Mouse (Mus musculus) cerebellum, postnatal 10 days (tissue): ENCODE measurements at regions not wholly inside any gene's neighbourhood (a gene's known extent, or its start where the extent isn't known, plus 50 kb on each side); places are given as distances from the start of the nearest gene placed in this dataset.

Source experiments
- DNase-seq, 2 experiments: peaks; one replicate each; pipeline ENCODE4 v3.0.0; 2021; ENCODE audit warnings: mixed read lengths in 2 of 2

DNA sequence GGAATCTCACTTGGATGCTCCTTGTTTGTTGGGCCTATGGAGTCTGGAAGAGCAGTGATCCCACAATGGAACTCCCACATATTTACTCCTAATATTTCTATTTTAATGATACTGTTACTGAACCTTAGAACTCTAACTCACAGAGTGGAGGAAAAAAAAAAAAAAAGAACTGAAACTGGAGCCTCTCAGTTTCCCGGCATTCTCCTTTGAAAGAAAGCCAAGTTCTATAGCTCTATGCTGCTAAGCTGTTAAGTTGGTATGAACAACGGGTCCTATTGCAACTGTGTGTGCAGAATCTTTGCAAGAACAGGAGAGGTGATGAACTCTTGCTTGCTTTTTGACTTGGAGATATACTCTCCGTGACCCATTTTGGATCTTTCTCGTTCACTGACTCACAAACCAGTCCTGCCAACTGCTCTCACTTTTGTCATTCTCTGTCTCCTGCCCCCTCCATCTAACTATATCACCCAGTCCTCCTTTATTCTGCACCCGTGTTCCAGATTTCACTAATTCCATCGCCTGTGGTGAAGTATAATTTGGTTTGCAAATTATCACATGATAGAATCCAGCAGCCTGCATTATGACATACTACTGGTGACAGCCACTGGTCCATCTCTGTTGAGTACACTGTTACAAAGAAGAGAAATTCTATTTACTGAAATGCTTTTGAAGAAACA, 92.6 kb upstream of the Ctsc start:
- no peak for DNase-seq

- peak; percentile 43 to 66 for DNase-seq
Observed at GRCm38 (mm10) chr7:88187555-88187954, 90.3 kb upstream of the Ctsc start.

- DNase-seq = no peak
Observed at GRCm38 (mm10) chr7:88192771-88193170, 85.1 kb upstream of the Ctsc start.

- DNase-seq = no peak
Observed at GRCm38 (mm10) chr7:88199043-88199442, 78.8 kb upstream of the Ctsc start.

DNA sequence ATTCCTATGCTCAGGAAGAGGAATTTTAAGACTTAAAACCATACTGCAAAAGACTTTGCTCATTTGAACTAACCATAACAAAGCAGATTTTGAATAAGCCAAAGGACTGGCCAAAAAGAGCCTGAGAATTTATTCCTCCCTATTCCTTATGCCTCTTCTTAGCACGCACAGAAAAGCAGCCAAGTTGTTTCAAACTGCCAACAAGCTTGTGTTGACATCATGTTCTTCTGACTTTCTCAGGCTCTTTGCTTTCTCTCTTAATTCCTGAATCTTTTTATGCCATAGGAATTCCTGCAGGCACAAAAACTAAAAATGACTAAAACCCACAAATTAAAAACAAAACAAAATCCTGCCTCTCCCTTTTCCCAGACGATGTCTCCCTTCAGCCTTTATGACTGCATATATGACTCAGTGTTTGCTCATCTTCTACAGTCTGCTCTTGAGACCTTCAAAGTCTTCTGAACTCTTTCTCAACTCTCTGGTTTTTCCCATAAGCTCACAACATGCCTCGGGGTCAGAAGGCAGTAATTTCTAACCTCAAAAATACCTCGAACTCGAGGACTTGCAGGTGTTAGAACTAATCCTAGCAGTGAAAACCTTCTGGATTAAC, 77.9 kb upstream of the Ctsc start:
- no peak for DNase-seq

- DNase-seq = no peak
Observed at GRCm38 (mm10) chr7:88201658-88202364, 76.1 kb upstream of the Ctsc start.

DNA sequence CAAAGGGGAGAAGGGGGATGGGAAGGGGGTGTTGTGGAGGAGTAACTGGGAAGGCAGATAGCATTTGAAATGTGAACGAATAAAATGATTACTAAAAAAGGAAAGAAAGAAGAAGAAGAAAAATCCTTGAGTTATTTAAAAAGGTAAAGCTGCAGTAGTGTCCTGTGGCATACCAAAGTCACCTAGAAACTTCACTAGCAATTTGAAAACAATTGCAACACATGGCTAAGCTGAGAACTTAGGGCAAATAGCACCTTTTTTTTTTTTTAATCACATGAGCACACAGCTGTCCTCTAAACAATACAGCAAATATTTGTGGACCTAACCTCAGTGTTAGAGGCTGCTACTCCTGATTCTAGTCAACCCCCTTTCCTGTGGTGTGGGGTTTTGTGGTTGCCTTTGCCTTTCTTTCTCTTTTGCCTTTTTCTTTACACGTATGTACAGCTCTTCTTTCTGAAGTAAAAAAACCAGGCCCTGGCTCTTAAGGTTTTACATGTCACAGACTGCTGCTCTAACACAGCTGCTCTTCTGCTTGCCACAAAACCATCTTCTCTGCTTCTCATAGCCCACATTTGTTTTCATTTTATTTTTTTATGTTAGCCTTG, 71.6 kb upstream of the Ctsc start:
- DNase-seq = no peak

DNA sequence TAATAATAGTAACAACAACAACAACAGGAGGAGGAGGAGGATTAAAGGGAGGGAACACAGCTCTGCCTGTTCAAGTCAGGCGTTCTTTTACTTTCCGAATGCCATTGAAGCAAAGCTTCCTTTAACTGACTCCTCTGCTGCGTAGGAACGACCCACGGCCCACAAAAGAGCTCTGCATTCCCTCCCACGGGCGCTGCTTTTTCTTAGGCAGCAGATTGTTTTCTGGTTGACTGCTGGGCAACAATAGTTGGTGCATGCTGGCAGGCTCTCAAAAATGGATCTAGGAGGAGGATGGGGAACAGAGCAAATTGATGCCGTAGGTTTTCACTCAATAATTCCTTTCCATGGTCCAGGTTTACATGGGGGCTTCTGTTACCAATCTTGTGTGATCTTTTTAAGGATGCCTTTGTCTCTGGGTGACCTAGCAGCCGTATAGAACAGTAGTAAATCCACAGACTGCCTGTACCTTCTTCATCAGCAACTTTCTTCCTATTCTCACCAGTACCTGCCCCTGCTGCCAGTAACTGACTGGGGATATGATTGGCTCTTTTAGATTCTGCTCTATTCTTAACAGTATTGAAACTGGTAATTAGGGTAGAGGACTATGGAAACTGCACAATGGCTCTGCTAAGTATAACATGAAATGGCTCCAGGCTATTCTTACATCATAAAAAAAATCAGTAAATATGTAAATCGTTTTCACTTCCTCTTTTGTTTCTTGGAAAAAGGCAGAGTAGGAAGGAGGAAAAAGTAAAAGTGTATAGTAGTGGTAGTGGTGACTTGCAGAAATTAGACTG, 70.8 kb upstream of the Ctsc start:
- DNase-seq = peak; percentile 55 to 57

GRCm38 (mm10) chr7:88214713-88215198, 63.1 kb upstream of the Ctsc start:
- DNase-seq = no peak

GRCm38 (mm10) chr7:88215425-88215824, 62.5 kb upstream of the Ctsc start:
- DNase-seq = no peak

- DNase-seq = no peak
Observed at GRCm38 (mm10) chr7:88222141-88222540, 55.7 kb upstream of the Ctsc start.

DNA sequence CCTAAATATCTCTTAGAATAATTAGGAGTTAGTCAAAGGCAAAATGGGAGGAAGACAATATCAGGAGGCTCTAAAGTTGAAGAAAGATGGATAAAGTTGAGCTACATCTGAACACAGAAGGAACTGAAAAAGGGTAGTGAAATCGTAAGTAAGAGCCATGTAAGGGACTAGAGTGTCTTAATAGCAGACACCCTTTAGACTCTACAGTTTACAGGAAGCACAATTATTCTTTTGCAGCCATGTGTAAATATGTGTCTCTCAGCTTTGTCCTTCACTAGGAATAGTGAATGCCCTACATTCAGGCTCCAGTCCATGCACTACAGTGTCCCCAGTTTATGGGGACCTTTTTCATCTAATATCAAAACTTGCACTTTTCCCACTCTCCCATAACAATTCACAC, 52.1 kb upstream of the Ctsc start:
- DNase-seq = no peak
